In genomic region chr12:67222221-67223025, GRCm38 (mm10) we compare ENCODE assay signal across 8 mouse cellular contexts. TPM values are rescaled to one million over a fixed set of nuclear protein-coding genes. Genes with fewer than 3 reads are reported as not detected.
DNase-seq lines count a peak whose midpoint lies in the region; ATAC-seq and TF ChIP-seq lines count a peak whose summit lies in the region.

Mdga2 (minus strand) TSS chr12:67222549.

- no peak within 1 kb of the TSS for H3K27ac ChIP-seq in heart, embryonic 13.5 days (replicated peaks)
- no peak within 1 kb of the TSS for H3K27ac ChIP-seq in liver, postnatal 0 days (ENCODE audit: low read depth)
- no peak within 1 kb of the TSS for H3K27ac ChIP-seq in stomach, embryonic 14.5 days (ENCODE audit: low read length)

- WGBS in heart, embryonic 13.5 days = under 1% methylated on average over 61 of the region's 61 CpGs
- WGBS in liver, postnatal 0 days (ENCODE audit: insufficient replicate concordance) = under 1% methylated on average over 57 of the region's 61 CpGs
- 0% methylated on average over 55 of the region's 61 CpGs for WGBS in stomach, embryonic 14.5 days

- H3K4me2 ChIP-seq in heart, embryonic 13.5 days = peak within 1 kb of the TSS; percentile 100
- peak within 1 kb of the TSS; percentile 57 for H3K4me2 ChIP-seq in liver, postnatal 0 days (ENCODE audit: low read depth, low read length)
- peak within 1 kb of the TSS; percentile 98 for H3K4me2 ChIP-seq in stomach, embryonic 14.5 days (replicated peaks; ENCODE audit: low read depth, low read length)

- H3K36me3 ChIP-seq in heart, embryonic 13.5 days = no peaks in the 10 kb centered on the region
- H3K36me3 ChIP-seq in liver, postnatal 0 days (replicated peaks; ENCODE audit: insufficient read depth, low read length) = no peaks in the 10 kb centered on the region
- H3K36me3 ChIP-seq in stomach, embryonic 14.5 days (ENCODE audit: control insufficient read depth, insufficient read depth, low read length) = no peaks in the 10 kb centered on the region

- H3K9ac ChIP-seq in heart, embryonic 13.5 days = peak within 1 kb of the TSS; percentile 67
- H3K9ac ChIP-seq in liver, postnatal 0 days (replicated peaks) = no peak within 1 kb of the TSS
- H3K9ac ChIP-seq in stomach, embryonic 14.5 days (replicated peaks; ENCODE audit: low read depth, low read length) = peak within 1 kb of the TSS; percentile 14; the same call in 1 of the 2 replicates

- no peaks in the 10 kb centered on the region for H3K9me3 ChIP-seq in heart, embryonic 13.5 days
- no peaks in the 10 kb centered on the region for H3K9me3 ChIP-seq in liver, postnatal 0 days (ENCODE audit: low read length)
- H3K9me3 ChIP-seq in stomach, embryonic 14.5 days (ENCODE audit: control insufficient read depth, low read depth, low read length) = no peaks in the 10 kb centered on the region

- ATAC-seq in heart, embryonic 13.5 days (ENCODE audit: extremely low read depth, insufficient number of reproducible peaks, low FRiP score, low TSS enrichment) = 0 out of 2 replicates have a peak, but pooled peaks have one; percentile 25
- no peak for ATAC-seq in liver, postnatal 0 days
- ATAC-seq in stomach, embryonic 14.5 days (ENCODE audit: insufficient number of reproducible peaks, insufficient read depth, low FRiP score, low read depth) = peak; percentile 61; the same call in 1 of the 2 replicates

- DNase-seq in 3134 (ENCODE audit: extremely low read depth, insufficient read length, low spot score) (peak; percentile 6), R1 (ENCODE audit: low read depth, low spot score) (peak; percentile 30)
- peak; percentile 19 for DNase-seq in embryo, embryonic 11.5 days (ENCODE audit: low read depth, low spot score)
- DNase-seq in layer of hippocampus, adult 9-10 months (ENCODE audit: low spot score) = peak; percentile 22
- no peak for DNase-seq in liver, postnatal 0 days
- DNase-seq in urinary bladder, adult 2 months (ENCODE audit: low spot score) = no peak

- no peak for TF ChIP-seq CTCF in liver, postnatal 0 days (IDR thresholded peaks at IDR 0.05; ENCODE audit: low read depth)

- no peak for TF ChIP-seq EP300 in liver, postnatal 0 days (IDR thresholded peaks at IDR 0.05; ENCODE audit: low read depth)

- H3K27me3 ChIP-seq in heart, embryonic 13.5 days (replicated peaks) = peaks cover 80% of the 10 kb centered on the region
- H3K27me3 ChIP-seq in liver, postnatal 0 days (ENCODE audit: insufficient read depth, low read length) = peaks cover 31% of the 10 kb centered on the region
- H3K27me3 ChIP-seq in stomach, embryonic 14.5 days (ENCODE audit: control insufficient read depth, insufficient read depth, low read length) = peaks cover 6% of the 10 kb centered on the region; the same call in 1 of the 2 replicates

- H3K4me3 ChIP-seq in heart, embryonic 13.5 days = peak within 1 kb of the TSS; percentile 65
- H3K4me3 ChIP-seq in liver, postnatal 0 days (ENCODE audit: low read depth, low read length) = peak within 1 kb of the TSS; percentile 32
- H3K4me3 ChIP-seq in stomach, embryonic 14.5 days (ENCODE audit: low read depth, low read length) = peak within 1 kb of the TSS; percentile 55

- peaks cover 28% of the 10 kb centered on the region for H3K4me1 ChIP-seq in heart, embryonic 13.5 days
- H3K4me1 ChIP-seq in liver, postnatal 0 days (ENCODE audit: insufficient read depth) = no peaks in the 10 kb centered on the region
- H3K4me1 ChIP-seq in stomach, embryonic 14.5 days (ENCODE audit: control insufficient read depth, insufficient read depth, low read length) = no peaks in the 10 kb centered on the region

RNA-seq across cellular contexts. Expression of gene Mdga2, which starts in this region (rescaled TPM):
- 0.09 and 0.34 TPM in 2 replicates for polyA plus RNA-seq in heart, embryonic 13.5 days (2015; fragmentation: Nextera tagmentation; extraction: Ambion mirVana)
- polyA plus RNA-seq in liver, postnatal 0 days (2015; fragmentation: Nextera tagmentation; extraction: Ambion mirVana) = not detected in 2 replicates
- 1.7 and 2.2 TPM in 2 replicates for polyA plus RNA-seq in stomach, embryonic 14.5 days (2014; fragmentation: Nextera tagmentation; extraction: Ambion mirVana)
- 0.03 and 0.06 TPM in 2 replicates for polyA plus RNA-seq in urinary bladder, adult 2 months (2012; rRNA removed)

Comparison
In these comparisons a context has a peak if more than half of its experiments do, and no peak if none do; other contexts are left out.
1. Peak in ATAC-seq, H3K4me3 ChIP-seq, H3K9ac ChIP-seq and H3K4me2 ChIP-seq in heart, embryonic 13.5 days; RNA of the gene not detected or under 1 TPM.
2. DNase-seq: peak in 3134 (single experiment), R1 (single experiment), embryo, embryonic 11.5 days (single experiment) and layer of hippocampus, adult 9-10 months (single experiment); none in liver, postnatal 0 days (single experiment) and urinary bladder, adult 2 months (single experiment).
3. Peak in every context shown above with its lines, with median percentiles within 50 percentile points of each other: H3K4me2 ChIP-seq and H3K4me3 ChIP-seq.